Mouse (Mus musculus): ENCODE data around the gene Usp44. TPM values are rescaled to one million over a fixed set of nuclear protein-coding genes. Genes with fewer than 3 reads are reported as not detected.
A peak's percentile ranks its signal among the peaks of the same experiment; 100 is the strongest.
"Not testable (repeated sequence)": the region's sequence is repeated elsewhere in the genome, so short reads cannot be mapped to it uniquely, and the experiment has no call there.

Gene Usp44
- polyA plus RNA-seq, 1 experiment from 2014 or later, result 0.30 TPM

DNA sequence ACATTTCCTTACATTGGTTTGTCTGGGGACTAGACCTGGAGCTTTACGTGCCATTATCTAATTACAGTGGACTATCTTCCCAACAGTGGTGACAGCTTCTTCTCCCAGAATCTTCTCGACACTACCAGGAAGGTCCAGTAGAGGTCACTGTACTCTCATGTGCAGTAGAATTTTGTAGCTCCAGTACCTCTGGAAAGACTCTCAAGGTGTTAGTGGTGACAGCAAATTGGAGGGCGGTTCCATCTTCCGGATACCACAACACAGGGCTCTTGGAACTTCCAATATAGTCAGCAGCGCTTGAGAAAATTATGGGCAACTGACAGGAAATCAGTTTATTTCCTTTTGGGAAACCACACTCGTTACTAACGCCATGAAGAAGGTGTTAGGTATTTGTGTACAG, 12.7 kb upstream of the Usp44 start:
- ATAC-seq (ENCODE audit: borderline replicate concordance, extremely low read depth, low FRiP score, low TSS enrichment), result no peak
- Histone ChIP-seq H3K4me2 (no peak overlapping the region), H3K9ac (no peak overlapping the region), H3K36me3 (no peaks in the 10 kb centered on the region), H3K27me3 (peaks cover 13% of the 10 kb centered on the region; the same call in 1 of the 2 replicates), H3K9me3 (no peaks in the 10 kb centered on the region), H3K4me1 (no peaks in the 10 kb centered on the region), H3K4me3 (no peak overlapping the region), H3K27ac (no peak overlapping the region)
- 24% methylated on average over 7 of the region's 7 CpGs for WGBS

DNA sequence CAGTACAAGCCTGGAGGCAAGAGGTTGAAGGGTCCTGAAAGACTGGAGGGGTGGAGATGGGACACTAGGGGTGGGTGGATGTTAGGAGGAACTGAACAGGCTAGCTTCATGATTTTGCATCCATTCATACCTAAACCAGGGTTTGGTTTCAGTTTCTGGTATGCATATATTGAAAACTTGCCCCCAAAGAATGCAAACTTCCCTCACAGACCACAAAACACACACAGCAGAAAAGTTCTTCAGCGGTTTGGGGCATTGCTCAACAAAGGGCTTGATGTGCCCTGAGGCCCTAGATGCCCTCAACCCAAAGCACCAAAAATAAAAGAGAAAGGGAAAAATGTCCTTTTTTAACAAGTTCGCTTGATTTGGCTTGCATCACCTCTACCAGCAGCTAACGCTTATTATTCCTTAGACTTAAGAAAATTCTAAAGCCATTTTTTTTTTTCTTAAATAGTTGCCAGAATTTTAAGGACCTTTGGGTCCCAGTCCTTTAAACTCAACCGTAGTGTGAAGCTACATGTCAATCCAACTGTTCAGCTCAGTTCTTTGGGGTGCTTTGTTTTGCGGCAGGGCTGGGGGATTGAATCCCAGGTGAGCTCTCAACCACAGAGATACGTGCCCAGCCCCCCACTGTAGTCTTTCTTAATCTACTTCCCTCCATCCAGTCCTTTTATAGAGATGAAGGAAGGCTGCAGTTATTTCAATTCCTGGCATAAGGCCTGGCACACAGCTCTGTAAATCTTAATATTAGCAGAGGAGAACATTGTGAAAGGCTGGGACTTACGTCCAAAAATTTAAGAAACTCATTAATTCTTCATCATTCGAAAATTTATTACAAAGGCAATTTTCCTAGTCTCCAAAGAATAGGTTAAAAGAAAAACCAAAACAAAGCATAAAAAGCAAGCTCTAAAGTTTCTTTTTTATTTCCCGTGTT, 1.2 kb upstream of the Usp44 start:
- Histone ChIP-seq H3K9ac (no peak overlapping the region), H3K9me3 (no peaks in the 10 kb centered on the region), H3K27ac (no peak overlapping the region), H3K36me3 (no peaks in the 10 kb centered on the region), H3K27me3 (peaks cover 55% of the 10 kb centered on the region), H3K4me2 (no peak overlapping the region), H3K4me3 (no peak overlapping the region), H3K4me1 (peaks cover 28% of the 10 kb centered on the region)
- WGBS, result 50% methylated on average over 9 of the region's 9 CpGs
- no peak for ATAC-seq (ENCODE audit: borderline replicate concordance, extremely low read depth, low FRiP score, low TSS enrichment)

DNA sequence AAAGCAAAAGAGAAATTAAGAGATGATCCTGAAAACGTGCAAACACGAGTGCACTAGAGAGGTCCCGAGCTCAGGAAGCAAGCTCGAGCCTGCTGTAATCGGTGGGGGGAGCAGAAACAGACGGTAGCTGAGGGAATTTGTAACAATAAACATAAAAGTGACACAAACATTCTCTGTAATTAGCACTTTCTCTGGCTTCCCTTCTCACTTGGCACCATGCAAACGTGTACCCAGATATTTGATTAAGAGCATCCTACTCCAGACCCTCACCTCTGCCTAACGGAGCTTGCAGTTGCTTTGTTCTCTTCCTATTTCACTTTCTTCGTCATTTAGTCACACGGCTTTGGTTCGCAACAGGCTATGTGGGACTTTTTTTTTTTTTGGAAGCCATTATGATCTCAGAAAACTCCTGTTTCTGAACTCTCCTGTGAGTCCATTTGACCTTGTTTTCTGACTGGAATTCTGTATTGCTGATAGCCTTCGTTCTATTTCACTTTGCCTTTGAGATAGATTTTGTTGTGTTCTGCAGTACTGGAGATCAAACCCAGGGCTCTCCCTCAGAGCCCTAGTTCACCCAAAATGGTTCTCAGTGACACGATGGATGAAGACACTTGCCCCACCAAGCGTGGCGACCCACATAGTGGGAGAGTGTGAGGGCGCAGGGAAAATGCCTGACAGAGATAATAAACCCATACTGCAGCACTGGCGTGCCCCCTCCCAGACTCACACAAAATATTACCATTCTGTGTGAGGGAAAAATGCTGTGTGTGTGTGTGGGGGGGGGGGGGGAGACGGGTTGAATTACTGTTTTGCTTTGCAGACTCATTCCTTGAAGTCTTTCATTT, 597 bp downstream of the Usp44 start:
- H3K4me3 ChIP-seq, result peak overlapping the region; percentile 7
- 9% methylated on average over 18 of the region's 18 CpGs for WGBS
- no peaks in the 10 kb centered on the region for H3K36me3 ChIP-seq
- ATAC-seq (ENCODE audit: borderline replicate concordance, extremely low read depth, low FRiP score, low TSS enrichment), result no peak
- no peaks in the 10 kb centered on the region for H3K9me3 ChIP-seq
- peaks cover 28% of the 10 kb centered on the region for H3K4me1 ChIP-seq
- no peak overlapping the region for H3K9ac ChIP-seq
- peak overlapping the region; percentile 46 for H3K4me2 ChIP-seq
- no peak overlapping the region for H3K27ac ChIP-seq
- peaks cover 72% of the 10 kb centered on the region for H3K27me3 ChIP-seq

GRCm38 (mm10) chr10:93832811-93833210, 1.5 kb downstream of the Usp44 start:
- H3K9me3 ChIP-seq, result no peaks in the 10 kb centered on the region
- no peaks in the 10 kb centered on the region for H3K36me3 ChIP-seq
- peaks cover 28% of the 10 kb centered on the region for H3K4me1 ChIP-seq
- H3K9ac ChIP-seq, result no peak overlapping the region
- no peak for ATAC-seq (ENCODE audit: borderline replicate concordance, extremely low read depth, low FRiP score, low TSS enrichment)
- H3K4me2 ChIP-seq, result 0 out of 2 replicates have a peak overlapping the region, but pooled peaks have one; percentile 91
- H3K27me3 ChIP-seq, result peaks cover 73% of the 10 kb centered on the region
- 38% methylated on average over 9 of the region's 9 CpGs for WGBS
- no peak overlapping the region for H3K27ac ChIP-seq
- H3K4me3 ChIP-seq, result no peak overlapping the region

DNA sequence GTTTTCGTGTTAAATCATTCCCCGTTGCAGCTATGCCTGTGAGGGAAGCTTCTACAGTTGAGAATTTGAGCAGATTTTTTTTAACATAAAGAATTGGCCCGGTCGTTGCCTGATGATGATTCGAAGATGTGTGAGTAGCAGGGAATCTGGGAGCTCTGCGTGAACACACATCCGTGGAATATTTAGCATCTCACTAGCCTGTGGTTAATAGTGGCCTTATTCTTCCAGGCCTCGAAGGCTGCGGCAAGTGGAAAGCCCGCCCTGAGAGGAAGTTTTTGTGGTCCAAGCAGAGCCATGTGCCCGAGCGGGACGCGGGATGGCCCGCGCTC, 2.0 kb downstream of the Usp44 start:
- peak overlapping the region; percentile 53 for H3K4me3 ChIP-seq
- 1% methylated on average over 16 of the region's 16 CpGs for WGBS
- no peak overlapping the region for H3K27ac ChIP-seq
- peaks cover 28% of the 10 kb centered on the region for H3K4me1 ChIP-seq
- peak overlapping the region; percentile 91 for H3K4me2 ChIP-seq
- no peak for ATAC-seq (ENCODE audit: borderline replicate concordance, extremely low read depth, low FRiP score, low TSS enrichment)
- peaks cover 73% of the 10 kb centered on the region for H3K27me3 ChIP-seq
- H3K36me3 ChIP-seq, result no peaks in the 10 kb centered on the region
- peak overlapping the region; percentile 7; the same call in 1 of the 2 replicates for H3K9ac ChIP-seq
- H3K9me3 ChIP-seq, result no peaks in the 10 kb centered on the region

- H3K9ac ChIP-seq, result peak overlapping the region; percentile 7; the same call in 1 of the 2 replicates
- no peak overlapping the region for H3K27ac ChIP-seq
- peak; percentile 96 for ATAC-seq (ENCODE audit: borderline replicate concordance, extremely low read depth, low FRiP score, low TSS enrichment)
- H3K4me1 ChIP-seq, result peaks cover 28% of the 10 kb centered on the region
- peaks cover 73% of the 10 kb centered on the region for H3K27me3 ChIP-seq
- peak overlapping the region; percentile 53 for H3K4me3 ChIP-seq
- H3K36me3 ChIP-seq, result no peaks in the 10 kb centered on the region
- H3K9me3 ChIP-seq, result no peaks in the 10 kb centered on the region
- peak overlapping the region; percentile 91 for H3K4me2 ChIP-seq
- WGBS, result 1% methylated on average over 75 of the region's 75 CpGs
Observed at GRCm38 (mm10) chr10:93833699-93834393, 2.5 kb downstream of the Usp44 start.

- H3K4me3 ChIP-seq, result peak overlapping the region; percentile 53
- WGBS, result 5% methylated on average over 13 of the region's 13 CpGs
- 0 out of 2 replicates have a peak overlapping the region, but pooled peaks have one; percentile 7 for H3K9ac ChIP-seq
- peaks cover 73% of the 10 kb centered on the region for H3K27me3 ChIP-seq
- H3K4me2 ChIP-seq, result peak overlapping the region; percentile 91
- no peak for ATAC-seq (ENCODE audit: borderline replicate concordance, extremely low read depth, low FRiP score, low TSS enrichment)
- no peaks in the 10 kb centered on the region for H3K9me3 ChIP-seq
- no peaks in the 10 kb centered on the region for H3K36me3 ChIP-seq
- H3K27ac ChIP-seq, result no peak overlapping the region
- H3K4me1 ChIP-seq, result peaks cover 28% of the 10 kb centered on the region
Observed at GRCm38 (mm10) chr10:93834394-93834745, 3.0 kb downstream of the Usp44 start.

GRCm38 (mm10) chr10:93835115-93835514, 3.8 kb downstream of the Usp44 start:
- Histone ChIP-seq H3K27me3 (peaks cover 65% of the 10 kb centered on the region), H3K4me1 (peaks cover 28% of the 10 kb centered on the region)
- H3K4me3 ChIP-seq; ATAC-seq (ENCODE audit: borderline replicate concordance, extremely low read depth, low FRiP score, low TSS enrichment); H3K36me3 ChIP-seq; H3K9ac ChIP-seq; H3K9me3 ChIP-seq; H3K27ac ChIP-seq; H3K4me2 ChIP-seq: not testable (repeated sequence)
- 89% methylated on average over 7 of the region's 7 CpGs for WGBS

- Histone ChIP-seq H3K4me1 (no peaks in the 10 kb centered on the region), H3K4me3 (no peak overlapping the region), H3K27ac (no peak overlapping the region), H3K9me3 (no peaks in the 10 kb centered on the region), H3K36me3 (no peaks in the 10 kb centered on the region), H3K9ac (no peak overlapping the region), H3K27me3 (no peaks in the 10 kb centered on the region), H3K4me2 (no peak overlapping the region)
- ATAC-seq (ENCODE audit: borderline replicate concordance, extremely low read depth, low FRiP score, low TSS enrichment), result no peak
- 91% methylated on average over 13 of the region's 13 CpGs for WGBS
Observed at GRCm38 (mm10) chr10:93846706-93847105, 15.4 kb downstream of the Usp44 start.

DNA sequence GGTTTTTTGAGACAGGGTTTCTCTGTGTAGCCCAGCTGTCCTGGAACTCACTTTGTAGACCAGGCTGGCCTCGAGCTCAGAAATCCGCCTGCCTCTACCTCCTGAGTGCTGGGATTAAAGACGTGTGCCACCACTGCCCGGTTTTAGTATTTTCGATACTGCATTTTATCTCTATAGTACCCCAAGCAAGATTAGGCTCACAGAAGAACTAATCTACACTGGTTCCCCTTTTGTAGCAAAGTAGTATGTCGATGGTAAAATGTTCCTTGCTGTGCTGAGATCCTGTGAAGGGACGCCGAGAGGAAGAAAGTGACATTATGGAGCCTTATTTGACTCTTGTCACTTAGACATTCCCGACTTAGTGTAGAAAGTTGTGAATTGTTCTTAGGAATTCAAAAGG, 23.8 kb downstream of the Usp44 start:
- Histone ChIP-seq H3K27me3 (no peaks in the 10 kb centered on the region), H3K36me3 (peaks cover 13% of the 10 kb centered on the region), H3K4me3 (no peak overlapping the region), H3K27ac (no peak overlapping the region), H3K4me1 (no peaks in the 10 kb centered on the region), H3K9me3 (no peaks in the 10 kb centered on the region), H3K4me2 (no peak overlapping the region), H3K9ac (no peak overlapping the region)
- ATAC-seq (ENCODE audit: borderline replicate concordance, extremely low read depth, low FRiP score, low TSS enrichment), result no peak
- 83% methylated on average over 9 of the region's 9 CpGs for WGBS

- no peak for ATAC-seq (ENCODE audit: borderline replicate concordance, extremely low read depth, low FRiP score, low TSS enrichment)
- H3K4me3 ChIP-seq, result no peak overlapping the region
- H3K9ac ChIP-seq, result no peak overlapping the region
- no peaks in the 10 kb centered on the region for H3K27me3 ChIP-seq
- no peaks in the 10 kb centered on the region for H3K4me1 ChIP-seq
- no peak overlapping the region for H3K27ac ChIP-seq
- H3K36me3 ChIP-seq, result peaks cover 23% of the 10 kb centered on the region
- no peak overlapping the region for H3K4me2 ChIP-seq
- no peaks in the 10 kb centered on the region for H3K9me3 ChIP-seq
- WGBS, result 86% methylated on average over 6 of the region's 6 CpGs
Observed at GRCm38 (mm10) chr10:93856095-93856494, 24.7 kb downstream of the Usp44 start.
